Mouse (Mus musculus) hindbrain, embryonic 15.5 days (tissue): ENCODE measurements at regions not wholly inside any gene's neighbourhood (a gene's known extent, or its start where the extent isn't known, plus 50 kb on each side); places are given as distances from the start of the nearest gene placed in this dataset.

Experiments used
- ATAC-seq: fragments of 200-750 bp; cut with Nextera tagmentation; 2 replicates; pipeline ENCODE4 v1.8.0; 2017; ENCODE audit warnings: low read depth, moderate number of reproducible peaks, moderate TSS enrichment; ENCODE audit not compliant: low FRiP score
- H3K27ac ChIP-seq: fragments of 300-500 bp; sonication (generic); replicated peaks from 2 replicates; pipeline ENCODE4 v1.5.1; 2015; ENCODE audit warnings: mild to moderate bottlenecking, inconsistent platforms
- H3K27me3 ChIP-seq: fragments of 300-500 bp; sonication (generic); 2 replicates; pipeline ENCODE4 v1.6.1; 2015; ENCODE audit warnings: control low read depth, inconsistent platforms
- H3K36me3 ChIP-seq: fragments of 300-500 bp; sonication (generic); 2 replicates; pipeline ENCODE4 v1.6.1; 2015; ENCODE audit warnings: control low read depth, inconsistent platforms
- H3K4me1 ChIP-seq: fragments of 300-500 bp; sonication (generic); replicated peaks from 2 replicates; pipeline ENCODE4 v1.6.1; 2015; ENCODE audit warnings: control low read depth, inconsistent platforms
- H3K4me2 ChIP-seq: fragments of 300-500 bp; sonication (generic); 2 replicates; pipeline ENCODE4 v1.6.1; 2015; ENCODE audit warnings: moderate library complexity, mild to moderate bottlenecking, inconsistent platforms
- H3K4me3 ChIP-seq: fragments of 300-500 bp; sonication (generic); 2 replicates; pipeline ENCODE4 v1.5.1; 2015; ENCODE audit warnings: mild to moderate bottlenecking, inconsistent platforms
- H3K9ac ChIP-seq: fragments of 300-500 bp; sonication (generic); 2 replicates; pipeline ENCODE4 v1.6.1; 2015; ENCODE audit warnings: inconsistent platforms
- H3K9me3 ChIP-seq: fragments of 300-500 bp; sonication (generic); 2 replicates; pipeline ENCODE4 v1.6.1; 2016; ENCODE audit warnings: control low read depth, inconsistent platforms
- WGBS: fragments of 180-500 bp; shearing (Covaris S2); methylation state at CpG from one replicate; pipeline ENCODE4 v1.1.7; 2015; 5-methylcytosine and 5-hydroxymethylcytosine counted together

GRCm38 (mm10) chr12:17601245-17602023 is 56.8 kb downstream of the Odc1 start:
- no peak for ATAC-seq
- H3K4me3 ChIP-seq, result no peak overlapping the region
- H3K27me3 ChIP-seq, result no peaks in the 10 kb centered on the region
- WGBS, result 70% methylated on average over 1 of the region's 1 CpGs
- H3K36me3 ChIP-seq, result no peaks in the 10 kb centered on the region
- H3K9me3 ChIP-seq, result no peaks in the 10 kb centered on the region
- no peak overlapping the region for H3K9ac ChIP-seq
- H3K4me1 ChIP-seq, result no peaks in the 10 kb centered on the region
- H3K4me2 ChIP-seq, result no peak overlapping the region
- H3K27ac ChIP-seq, result no peak overlapping the region

GRCm38 (mm10) chr12:17603576-17603975 is 59.0 kb downstream of the Odc1 start:
- no peak overlapping the region for H3K27ac ChIP-seq
- H3K27me3 ChIP-seq, result no peaks in the 10 kb centered on the region
- no peaks in the 10 kb centered on the region for H3K4me1 ChIP-seq
- 92% methylated on average over 2 of the region's 2 CpGs for WGBS
- H3K9me3 ChIP-seq, result no peaks in the 10 kb centered on the region
- no peak overlapping the region for H3K4me3 ChIP-seq
- no peak overlapping the region for H3K9ac ChIP-seq
- no peak overlapping the region for H3K4me2 ChIP-seq
- no peaks in the 10 kb centered on the region for H3K36me3 ChIP-seq
- no peak for ATAC-seq

GRCm38 (mm10) chr12:17610384-17610783 is 65.8 kb downstream of the Odc1 start:
- 97% methylated on average over 1 of the region's 1 CpGs for WGBS
- no peak for ATAC-seq
- Histone ChIP-seq H3K36me3 (no peaks in the 10 kb centered on the region), H3K27ac (no peak overlapping the region), H3K9ac (no peak overlapping the region), H3K4me3 (no peak overlapping the region), H3K9me3 (no peaks in the 10 kb centered on the region), H3K27me3 (no peaks in the 10 kb centered on the region), H3K4me1 (no peaks in the 10 kb centered on the region), H3K4me2 (no peak overlapping the region)

GRCm38 (mm10) chr12:17611988-17612387 is 67.4 kb downstream of the Odc1 start:
- Histone ChIP-seq H3K9me3 (no peaks in the 10 kb centered on the region), H3K36me3 (no peaks in the 10 kb centered on the region), H3K9ac (no peak overlapping the region), H3K4me1 (no peaks in the 10 kb centered on the region), H3K4me2 (no peak overlapping the region), H3K4me3 (no peak overlapping the region), H3K27me3 (no peaks in the 10 kb centered on the region), H3K27ac (no peak overlapping the region)
- WGBS, result 86% methylated on average over 3 of the region's 3 CpGs
- no peak for ATAC-seq

- Histone ChIP-seq H3K36me3 (no peaks in the 10 kb centered on the region), H3K4me3 (no peak overlapping the region), H3K9ac (no peak overlapping the region), H3K4me2 (no peak overlapping the region), H3K9me3 (no peaks in the 10 kb centered on the region), H3K27ac (no peak overlapping the region), H3K27me3 (no peaks in the 10 kb centered on the region), H3K4me1 (peaks cover 3% of the 10 kb centered on the region; the same call in 1 of the 2 replicates)
- WGBS, result 37% methylated on average over 2 of the region's 2 CpGs
- no peak for ATAC-seq
Measured at GRCm38 (mm10) chr12:17618300-17618699, 72.4 kb upstream of the Hpcal1 start.

- H3K36me3 ChIP-seq, result no peaks in the 10 kb centered on the region
- H3K4me3 ChIP-seq, result no peak overlapping the region
- no peak overlapping the region for H3K4me2 ChIP-seq
- 69% methylated on average over 6 of the region's 6 CpGs for WGBS
- no peak overlapping the region for H3K27ac ChIP-seq
- peaks cover 3% of the 10 kb centered on the region; the same call in 1 of the 2 replicates for H3K4me1 ChIP-seq
- H3K9ac ChIP-seq, result no peak overlapping the region
- no peak for ATAC-seq
- no peaks in the 10 kb centered on the region for H3K9me3 ChIP-seq
- H3K27me3 ChIP-seq, result no peaks in the 10 kb centered on the region
Measured at GRCm38 (mm10) chr12:17620226-17620625, 70.4 kb upstream of the Hpcal1 start.

- peaks cover 3% of the 10 kb centered on the region; the same call in 1 of the 2 replicates for H3K4me1 ChIP-seq
- H3K4me3 ChIP-seq, result no peak overlapping the region
- H3K36me3 ChIP-seq, result no peaks in the 10 kb centered on the region
- ATAC-seq, result peak; percentile 43; the same call in 1 of the 2 replicates
- no peaks in the 10 kb centered on the region for H3K9me3 ChIP-seq
- no peak overlapping the region for H3K9ac ChIP-seq
- H3K27ac ChIP-seq, result peak overlapping the region; percentile 32; the same call in 1 of the 2 replicates
- H3K27me3 ChIP-seq, result no peaks in the 10 kb centered on the region
- WGBS, result 29% methylated on average over 6 of the region's 6 CpGs
- H3K4me2 ChIP-seq, result no peak overlapping the region
Measured at GRCm38 (mm10) chr12:17621487-17621888, 69.2 kb upstream of the Hpcal1 start.

GRCm38 (mm10) chr12:17622509-17623005 is 68.1 kb upstream of the Hpcal1 start:
- Histone ChIP-seq H3K4me3 (no peak overlapping the region), H3K27ac (no peak overlapping the region), H3K9me3 (no peaks in the 10 kb centered on the region), H3K4me1 (peaks cover 3% of the 10 kb centered on the region; the same call in 1 of the 2 replicates), H3K36me3 (no peaks in the 10 kb centered on the region), H3K4me2 (no peak overlapping the region), H3K27me3 (no peaks in the 10 kb centered on the region), H3K9ac (no peak overlapping the region)
- 29% methylated on average over 8 of the region's 8 CpGs for WGBS
- ATAC-seq, result no peak

GRCm38 (mm10) chr12:17626043-17626442 is 64.6 kb upstream of the Hpcal1 start:
- 11% methylated on average over 3 of the region's 3 CpGs for WGBS

GRCm38 (mm10) chr12:17631161-17631560 is 59.5 kb upstream of the Hpcal1 start:
- ATAC-seq, result no peak
- H3K36me3 ChIP-seq, result no peaks in the 10 kb centered on the region
- H3K4me2 ChIP-seq, result no peak overlapping the region
- H3K27ac ChIP-seq, result no peak overlapping the region
- H3K9me3 ChIP-seq, result no peaks in the 10 kb centered on the region
- no peaks in the 10 kb centered on the region for H3K27me3 ChIP-seq
- H3K4me3 ChIP-seq, result no peak overlapping the region
- WGBS, result 92% methylated on average over 2 of the region's 2 CpGs
- no peaks in the 10 kb centered on the region; the same call in 1 of the 2 replicates for H3K4me1 ChIP-seq
- no peak overlapping the region for H3K9ac ChIP-seq

More at GRCm38 (mm10) chr12:17626043-17626442, 64.6 kb upstream of the Hpcal1 start:
- H3K4me3 ChIP-seq, result no peak overlapping the region
- H3K9ac ChIP-seq, result no peak overlapping the region
- no peaks in the 10 kb centered on the region for H3K36me3 ChIP-seq
- peaks cover 3% of the 10 kb centered on the region; the same call in 1 of the 2 replicates for H3K4me1 ChIP-seq
- H3K27me3 ChIP-seq, result no peaks in the 10 kb centered on the region
- no peak overlapping the region for H3K27ac ChIP-seq
- ATAC-seq, result no peak
- no peaks in the 10 kb centered on the region for H3K9me3 ChIP-seq
- no peak overlapping the region for H3K4me2 ChIP-seq

- no peak for ATAC-seq
- Histone ChIP-seq H3K27me3 (no peaks in the 10 kb centered on the region), H3K4me1 (no peaks in the 10 kb centered on the region), H3K9ac (no peak overlapping the region), H3K36me3 (no peaks in the 10 kb centered on the region), H3K9me3 (no peaks in the 10 kb centered on the region), H3K27ac (no peak overlapping the region), H3K4me3 (no peak overlapping the region), H3K4me2 (no peak overlapping the region)
- WGBS, result 71% methylated on average over 8 of the region's 8 CpGs
Measured at GRCm38 (mm10) chr12:17636146-17636545, 54.5 kb upstream of the Hpcal1 start.

- H3K36me3 ChIP-seq, result no peaks in the 10 kb centered on the region
- 81% methylated on average over 6 of the region's 6 CpGs for WGBS
- no peaks in the 10 kb centered on the region for H3K27me3 ChIP-seq
- no peaks in the 10 kb centered on the region for H3K4me1 ChIP-seq
- no peak overlapping the region for H3K4me2 ChIP-seq
- ATAC-seq, result no peak
- no peaks in the 10 kb centered on the region for H3K9me3 ChIP-seq
- H3K9ac ChIP-seq, result no peak overlapping the region
- H3K4me3 ChIP-seq, result no peak overlapping the region
- H3K27ac ChIP-seq, result no peak overlapping the region
Measured at GRCm38 (mm10) chr12:17636590-17636989, 54.1 kb upstream of the Hpcal1 start.
